Comparison of ENCODE assay signal across 24 mouse cellular contexts in genomic region chr4:139767823-139768222, GRCm38 (mm10).
DNase-seq lines count a peak whose midpoint lies in the region; ATAC-seq lines count a peak whose summit lies in the region.
"Had no signal": no experiment of that assay in that cellular context is flagged by ENCODE, and none has a peak within 500 bp of the region (broad histone marks: within the 10 kb centered on the region; RNA-seq: fewer than 3 reads in every experiment).

No protein-coding gene starts in this region.

- no peak for ATAC-seq in hindbrain, embryonic 13.5 days (ENCODE audit: low FRiP score)
- no peak for ATAC-seq in midbrain, embryonic 14.5 days (ENCODE audit: low FRiP score, low TSS enrichment)
- ATAC-seq: forebrain, embryonic 13.5 days had no signal

- no peak overlapping the region for H3K4me2 ChIP-seq in hindbrain, embryonic 13.5 days
- H3K4me2 ChIP-seq in midbrain, embryonic 14.5 days (ENCODE audit: low read length) = no peak overlapping the region
- H3K4me2 ChIP-seq: forebrain, embryonic 13.5 days; heart, embryonic 13.5 days had no signal

- no peak overlapping the region for H3K9ac ChIP-seq in hindbrain, embryonic 13.5 days
- H3K9ac ChIP-seq in midbrain, embryonic 14.5 days (replicated peaks; ENCODE audit: low read length) = no peak overlapping the region
- H3K9ac ChIP-seq: forebrain, embryonic 13.5 days; heart, embryonic 13.5 days; liver, embryonic 14.5 days had no signal

- peak overlapping the region; percentile 68 for H3K27ac ChIP-seq in hindbrain, embryonic 10.5 days
- H3K27ac ChIP-seq in hindbrain, embryonic 13.5 days = no peak overlapping the region
- H3K27ac ChIP-seq in midbrain, embryonic 14.5 days (replicated peaks; ENCODE audit: low read depth, low read length) = peak overlapping the region; percentile 74
- H3K27ac ChIP-seq: forebrain, embryonic 13.5 days; heart, embryonic 13.5 days; kidney, postnatal 0 days; liver, embryonic 14.5 days; macrophage had no signal

- no peak for DNase-seq in hindbrain, embryonic 10.5 days (ENCODE audit: low spot score)
- DNase-seq in ZHBTc4 (ENCODE audit: low read depth, low spot score) = peak; percentile 88
- DNase-seq in midbrain, embryonic 14.5 days = no peak
- no peak for DNase-seq in thymus, postnatal 0 days (ENCODE audit: low spot score)
- DNase-seq in heart, postnatal 4 days = no peak
- DNase-seq in kidney, adult 11 months = no peak
- DNase-seq: adrenal gland, postnatal 25 days; cerebellum, adult 11-12 months; cerebellum, postnatal 14 days; gastrocnemius, postnatal 10 days; heart, postnatal 10 days; kidney, adult 18-20 months; kidney, postnatal 4 days; liver; lung, adult 2 months; lung, postnatal 10 days; spleen, adult 18-20 months; thymus, postnatal 25 days had no signal

- peaks cover 93% of the 10 kb centered on the region for H3K27me3 ChIP-seq in hindbrain, embryonic 10.5 days (ENCODE audit: insufficient read depth, poor library complexity, severe bottlenecking)
- H3K27me3 ChIP-seq in hindbrain, embryonic 13.5 days = peaks cover 74% of the 10 kb centered on the region
- 0 out of 2 replicates have a peak, but pooled peaks cover 3% of the 10 kb centered on the region for H3K27me3 ChIP-seq in midbrain, embryonic 14.5 days (ENCODE audit: control insufficient read depth, insufficient read depth, low read length)

- H3K4me1 ChIP-seq in hindbrain, embryonic 10.5 days (replicated peaks) = peaks cover 70% of the 10 kb centered on the region
- peaks cover 46% of the 10 kb centered on the region for H3K4me1 ChIP-seq in hindbrain, embryonic 13.5 days (replicated peaks)
- H3K4me1 ChIP-seq in midbrain, embryonic 14.5 days (ENCODE audit: control insufficient read depth, insufficient read depth, low read length) = peaks cover 42% of the 10 kb centered on the region

- no peak overlapping the region for H3K4me3 ChIP-seq in hindbrain, embryonic 10.5 days
- H3K4me3 ChIP-seq in hindbrain, embryonic 13.5 days = no peak overlapping the region
- H3K4me3 ChIP-seq in midbrain, embryonic 14.5 days (replicated peaks; ENCODE audit: low read depth, low read length) = no peak overlapping the region
- H3K4me3 ChIP-seq: forebrain, embryonic 13.5 days; heart, embryonic 13.5 days had no signal

- H3K9me3 ChIP-seq in hindbrain, embryonic 10.5 days = no peaks in the 10 kb centered on the region
- no peaks in the 10 kb centered on the region for H3K9me3 ChIP-seq in hindbrain, embryonic 13.5 days
- H3K9me3 ChIP-seq in midbrain, embryonic 14.5 days (ENCODE audit: control insufficient read depth, low read length) = no peaks in the 10 kb centered on the region
- H3K9me3 ChIP-seq: forebrain, embryonic 13.5 days; heart, embryonic 13.5 days had no signal

- WGBS in hindbrain, embryonic 10.5 days = 18% methylated on average over 5 of the region's 5 CpGs
- 25% methylated on average over 5 of the region's 5 CpGs for WGBS in hindbrain, embryonic 13.5 days
- WGBS in midbrain, embryonic 14.5 days = 35% methylated on average over 5 of the region's 5 CpGs

- peaks cover 22% of the 10 kb centered on the region for H3K36me3 ChIP-seq in hindbrain, embryonic 10.5 days
- no peaks in the 10 kb centered on the region for H3K36me3 ChIP-seq in hindbrain, embryonic 13.5 days
- H3K36me3 ChIP-seq in midbrain, embryonic 14.5 days (ENCODE audit: control insufficient read depth, insufficient read depth, low read length) = no peaks in the 10 kb centered on the region
- H3K36me3 ChIP-seq: heart, embryonic 13.5 days had no signal
